Mouse (Mus musculus) intestine, postnatal 0 days (tissue): ENCODE data around the gene Parn. TPM values are rescaled to one million over a fixed set of nuclear protein-coding genes. Genes with fewer than 3 reads are reported as not detected.

Experiments used
- ATAC-seq: fragments of 200-750 bp; cut with Nextera tagmentation; 2 replicates; pipeline ENCODE4 v1.8.0; 2017; ENCODE audit warnings: mild to moderate bottlenecking, moderate TSS enrichment, moderate library complexity
- H3K27ac ChIP-seq: fragments of 300-500 bp; sonication (generic); 2 replicates; pipeline ENCODE4 v1.5.1; 2014; ENCODE audit warnings: mild to moderate bottlenecking, low read depth, low read length, moderate library complexity
- H3K27me3 ChIP-seq: fragments of 300-500 bp; sonication (generic); replicated peaks from 2 replicates; pipeline ENCODE4 v1.6.1; 2014; ENCODE audit warnings: low read length, mixed read lengths; ENCODE audit not compliant: control insufficient read depth, insufficient read depth
- H3K36me3 ChIP-seq: fragments of 300-500 bp; sonication (generic); 2 replicates; pipeline ENCODE4 v1.6.1; 2014; ENCODE audit warnings: mild to moderate bottlenecking, moderate library complexity; ENCODE audit not compliant: control insufficient read depth, insufficient read depth
- H3K4me1 ChIP-seq: fragments of 300-500 bp; sonication (generic); replicated peaks from 2 replicates; pipeline ENCODE4 v1.6.1; 2014; ENCODE audit warnings: antibody characterized with exemption, low read length, mixed read lengths; ENCODE audit not compliant: control insufficient read depth, insufficient read depth
- H3K4me2 ChIP-seq: fragments of 300-500 bp; sonication (generic); replicated peaks from 2 replicates; pipeline ENCODE4 v1.6.1; 2014; ENCODE audit warnings: low read depth, mild to moderate bottlenecking, moderate library complexity
- H3K4me3 ChIP-seq: fragments of 300-500 bp; sonication (generic); 2 replicates; pipeline ENCODE4 v1.5.1; 2014; ENCODE audit warnings: low read depth, low read length
- H3K9ac ChIP-seq: fragments of 300-500 bp; sonication (generic); 2 replicates; pipeline ENCODE4 v1.6.1; 2014; ENCODE audit warnings: mild to moderate bottlenecking, low read depth, low read length
- H3K9me3 ChIP-seq: fragments of 300-500 bp; sonication (generic); 2 replicates; pipeline ENCODE4 v1.6.1; 2016; ENCODE audit warnings: mixed run types; ENCODE audit not compliant: control insufficient read depth
- CTCF ChIP-seq: sonication (generic); IDR thresholded peaks from 2 replicates; pipeline ENCODE4 v1.5.1; 2016; ENCODE audit warnings: low read depth, mild to moderate bottlenecking, control low read depth, antibody characterized with exemption, moderate library complexity
- WGBS: fragments of 180-500 bp; shearing (Covaris S2); extraction: QIAGEN DNeasy Blood & Tissue Kit; methylation state at CpG from one replicate; pipeline ENCODE4 v1.1.7; 2014; 5-methylcytosine and 5-hydroxymethylcytosine counted together
- polyA plus RNA-seq: library from polyadenylated mRNA; unstranded; fragments of >200 nt; fragmentation: Nextera tagmentation; extraction: Ambion mirVana; gene quantifications from 2 replicates; pipeline ENCODE4 v1.2.1, GENCODE M21; 2015

Parn gene
- polyA plus RNA-seq, 1 experiment from 2014 or later, result 15.4 TPM

GRCm38 (mm10) chr16:13520301-13520700 is 147.7 kb downstream of the Parn start:
- 83% methylated on average over 6 of the region's 6 CpGs for WGBS
- H3K4me1 ChIP-seq, result no peaks in the 10 kb centered on the region
- no peak for ATAC-seq
- TF ChIP-seq CTCF, result no peak
- no peak overlapping the region for H3K9ac ChIP-seq
- H3K4me3 ChIP-seq, result no peak overlapping the region
- no peaks in the 10 kb centered on the region for H3K27me3 ChIP-seq
- H3K9me3 ChIP-seq, result no peaks in the 10 kb centered on the region
- no peak overlapping the region for H3K27ac ChIP-seq
- H3K36me3 ChIP-seq, result no peaks in the 10 kb centered on the region
- H3K4me2 ChIP-seq, result no peak overlapping the region

- Histone ChIP-seq H3K27me3 (no peaks in the 10 kb centered on the region), H3K9ac (no peak overlapping the region), H3K4me1 (no peaks in the 10 kb centered on the region), H3K4me2 (no peak overlapping the region), H3K36me3 (no peaks in the 10 kb centered on the region), H3K27ac (no peak overlapping the region), H3K4me3 (no peak overlapping the region), H3K9me3 (no peaks in the 10 kb centered on the region)
- no peak for ATAC-seq
- TF ChIP-seq CTCF, result no peak
- 74% methylated on average over 3 of the region's 3 CpGs for WGBS
Measured at GRCm38 (mm10) chr16:13516214-13516613, 151.8 kb downstream of the Parn start.

DNA sequence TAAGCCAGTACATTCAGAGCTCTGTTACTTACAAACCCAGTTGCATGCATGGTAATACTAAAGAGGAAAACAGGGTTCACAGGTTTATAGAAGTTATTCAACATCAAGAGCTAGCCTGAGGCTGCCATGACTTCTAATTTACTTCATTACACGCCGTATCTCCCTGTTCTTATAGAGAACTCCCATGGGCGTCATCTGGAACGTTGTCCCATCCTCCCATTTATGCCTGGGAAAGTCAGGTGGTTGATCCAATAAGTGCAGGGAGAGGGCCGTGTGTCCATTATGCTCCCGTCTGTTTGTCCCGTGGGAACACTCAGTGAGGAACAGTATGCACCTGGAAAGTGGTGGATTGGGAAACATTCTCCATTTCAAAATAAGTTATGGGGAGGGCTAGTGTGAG is 152.4 kb downstream of the Parn start:
- Histone ChIP-seq H3K4me1 (no peaks in the 10 kb centered on the region), H3K9me3 (no peaks in the 10 kb centered on the region), H3K27me3 (no peaks in the 10 kb centered on the region), H3K9ac (no peak overlapping the region), H3K27ac (no peak overlapping the region), H3K36me3 (no peaks in the 10 kb centered on the region), H3K4me3 (no peak overlapping the region), H3K4me2 (no peak overlapping the region)
- TF ChIP-seq CTCF, result no peak
- 91% methylated on average over 7 of the region's 7 CpGs for WGBS
- no peak for ATAC-seq

- H3K9ac ChIP-seq, result no peak overlapping the region
- no peaks in the 10 kb centered on the region for H3K36me3 ChIP-seq
- H3K4me2 ChIP-seq, result no peak overlapping the region
- no peak overlapping the region for H3K4me3 ChIP-seq
- no peak for TF ChIP-seq CTCF
- ATAC-seq, result no peak
- no peaks in the 10 kb centered on the region for H3K27me3 ChIP-seq
- H3K27ac ChIP-seq, result no peak overlapping the region
- H3K4me1 ChIP-seq, result no peaks in the 10 kb centered on the region
- 58% methylated on average over 5 of the region's 5 CpGs for WGBS
- H3K9me3 ChIP-seq, result no peaks in the 10 kb centered on the region
Measured at GRCm38 (mm10) chr16:13505055-13505454, 162.9 kb downstream of the Parn start.

DNA sequence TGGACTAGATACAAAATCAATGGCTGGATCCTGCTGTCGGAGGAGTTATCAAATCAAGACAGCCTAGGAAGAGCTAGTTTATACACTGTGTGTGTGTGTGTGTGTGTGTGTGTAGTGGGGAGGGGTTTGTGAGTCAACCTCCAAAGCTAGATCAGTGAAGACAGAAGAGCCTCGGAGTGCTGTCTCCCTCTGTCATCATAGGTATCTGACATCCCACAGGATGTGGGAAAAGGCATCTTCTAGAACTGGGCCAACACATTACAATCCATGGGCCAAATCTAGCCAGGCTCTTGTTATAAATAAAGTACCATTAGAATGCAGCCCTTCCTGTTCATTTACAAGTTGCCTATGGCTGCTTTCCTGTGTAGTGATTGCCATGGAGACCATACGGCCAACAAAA is 163.5 kb downstream of the Parn start:
- ATAC-seq, result no peak
- TF ChIP-seq CTCF, result no peak
- Histone ChIP-seq H3K4me2 (no peak overlapping the region), H3K27ac (no peak overlapping the region), H3K4me3 (no peak overlapping the region), H3K27me3 (no peaks in the 10 kb centered on the region), H3K36me3 (no peaks in the 10 kb centered on the region), H3K9me3 (no peaks in the 10 kb centered on the region), H3K9ac (no peak overlapping the region), H3K4me1 (no peaks in the 10 kb centered on the region)
- WGBS, result 74% methylated on average over 3 of the region's 3 CpGs

- no peak overlapping the region for H3K27ac ChIP-seq
- no peaks in the 10 kb centered on the region for H3K9me3 ChIP-seq
- no peak for TF ChIP-seq CTCF
- H3K4me3 ChIP-seq, result no peak overlapping the region
- no peak for ATAC-seq
- no peaks in the 10 kb centered on the region for H3K36me3 ChIP-seq
- WGBS, result 93% methylated on average over 3 of the region's 3 CpGs
- H3K27me3 ChIP-seq, result no peaks in the 10 kb centered on the region
- no peak overlapping the region for H3K9ac ChIP-seq
- no peak overlapping the region for H3K4me2 ChIP-seq
- no peaks in the 10 kb centered on the region for H3K4me1 ChIP-seq
Measured at GRCm38 (mm10) chr16:13498923-13499322, 169.0 kb downstream of the Parn start.

- ATAC-seq, result no peak
- TF ChIP-seq CTCF, result no peak
- Histone ChIP-seq H3K4me1 (no peaks in the 10 kb centered on the region), H3K36me3 (no peaks in the 10 kb centered on the region), H3K4me2 (no peak overlapping the region), H3K4me3 (no peak overlapping the region), H3K9me3 (no peaks in the 10 kb centered on the region), H3K9ac (no peak overlapping the region), H3K27ac (no peak overlapping the region), H3K27me3 (no peaks in the 10 kb centered on the region)
- WGBS, result 74% methylated on average over 3 of the region's 3 CpGs
Measured at GRCm38 (mm10) chr16:13493981-13494380, 174.0 kb downstream of the Parn start.
